Mouse (Mus musculus): Measurements from ENCODE around the gene Cep135. TPM values are rescaled to one million over a fixed set of nuclear protein-coding genes. Genes with fewer than 3 reads are reported as not detected.

The Cep135 gene
- polyA plus RNA-seq, 1 experiment, result 10.8 TPM

GRCm38 (mm10) chr5:76627770-76628169, 39.3 kb downstream of the Cep135 start:
- Histone ChIP-seq H3K27me3 (ENCODE audit: control insufficient read depth, insufficient read depth, low read length, poor library complexity, severe bottlenecking) (no peaks in the 10 kb centered on the region), H3K9me3 (replicated peaks; ENCODE audit: control insufficient read depth, insufficient read depth, low read length, poor library complexity, severe bottlenecking) (no peaks in the 10 kb centered on the region), H3K9ac (ENCODE audit: low read depth, poor library complexity, severe bottlenecking) (no peak overlapping the region), H3K4me3 (ENCODE audit: low read depth, low read length) (no peak overlapping the region), H3K36me3 (ENCODE audit: control insufficient read depth, insufficient read depth, low read length, poor library complexity, severe bottlenecking) (no peaks in the 10 kb centered on the region), H3K27ac (ENCODE audit: insufficient read depth, low read length) (no peak overlapping the region), H3K4me1 (ENCODE audit: control insufficient read depth, insufficient read depth, low read length) (no peaks in the 10 kb centered on the region)
- TF ChIP-seq POLR2A (IDR thresholded peaks at IDR 0.05; ENCODE audit: insufficient read depth, low read length) (no peak), EP300 (IDR thresholded peaks at IDR 0.05; ENCODE audit: insufficient read depth, low read depth, low read length) (no peak), CTCF (IDR thresholded peaks at IDR 0.05; ENCODE audit: low read depth, low read length) (no peak)

DNA sequence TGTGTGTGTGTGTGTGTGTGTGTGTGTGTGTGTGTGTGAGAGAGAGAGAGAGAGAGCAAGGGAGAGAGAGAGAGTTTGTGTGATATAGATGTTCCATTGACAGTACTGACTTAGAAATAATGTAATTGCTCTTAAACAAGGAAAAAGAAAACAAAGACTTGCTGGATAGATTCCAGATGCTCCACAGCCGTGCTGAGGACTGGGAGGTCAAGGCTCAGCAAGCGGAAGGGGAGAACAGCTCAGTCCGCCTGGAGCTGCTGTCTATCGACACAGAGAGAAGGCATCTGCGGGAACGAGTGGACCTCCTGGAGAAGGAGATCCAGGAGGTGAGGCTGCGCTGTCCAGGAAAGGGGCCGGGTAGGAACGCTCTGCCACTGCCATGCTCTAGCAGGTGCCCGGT, 45.5 kb downstream of the Cep135 start:
- TF ChIP-seq EP300 (IDR thresholded peaks at IDR 0.05; ENCODE audit: insufficient read depth, low read depth, low read length) (no peak), CTCF (IDR thresholded peaks at IDR 0.05; ENCODE audit: low read depth, low read length) (no peak), POLR2A (IDR thresholded peaks at IDR 0.05; ENCODE audit: insufficient read depth, low read length) (no peak)
- H3K36me3 ChIP-seq (ENCODE audit: control insufficient read depth, insufficient read depth, low read length, poor library complexity, severe bottlenecking), result no peaks in the 10 kb centered on the region
- no peak overlapping the region for H3K4me3 ChIP-seq (ENCODE audit: low read depth, low read length)
- no peaks in the 10 kb centered on the region for H3K4me1 ChIP-seq (ENCODE audit: control insufficient read depth, insufficient read depth, low read length)
- H3K9me3 ChIP-seq (replicated peaks; ENCODE audit: control insufficient read depth, insufficient read depth, low read length, poor library complexity, severe bottlenecking), result no peaks in the 10 kb centered on the region
- H3K27me3 ChIP-seq (ENCODE audit: control insufficient read depth, insufficient read depth, low read length, poor library complexity, severe bottlenecking), result no peaks in the 10 kb centered on the region
- H3K9ac ChIP-seq (ENCODE audit: low read depth, poor library complexity, severe bottlenecking), result no peak overlapping the region
- no peak overlapping the region for H3K27ac ChIP-seq (ENCODE audit: insufficient read depth, low read length)

DNA sequence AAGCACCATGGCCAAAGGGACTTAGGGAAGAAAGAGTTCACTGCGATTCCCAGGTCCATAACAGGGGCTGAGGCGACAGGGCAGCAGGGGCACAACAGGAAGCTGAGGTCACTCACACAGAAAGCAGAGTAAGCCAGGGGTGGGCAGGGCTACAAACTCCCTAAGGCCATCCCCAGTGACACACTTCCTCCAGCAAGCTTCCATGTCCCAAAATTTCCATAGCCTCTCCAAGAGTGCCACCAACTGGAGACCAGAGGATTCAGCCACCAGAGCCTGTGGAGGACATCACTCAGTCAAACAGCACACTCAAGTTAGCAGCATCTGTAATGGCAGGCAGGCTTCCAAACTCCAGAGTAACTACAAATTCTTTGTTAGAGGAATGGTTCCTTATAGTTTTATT, 47.1 kb downstream of the Cep135 start:
- H3K27me3 ChIP-seq (ENCODE audit: control insufficient read depth, insufficient read depth, low read length, poor library complexity, severe bottlenecking), result no peaks in the 10 kb centered on the region
- H3K36me3 ChIP-seq (ENCODE audit: control insufficient read depth, insufficient read depth, low read length, poor library complexity, severe bottlenecking), result no peaks in the 10 kb centered on the region

GRCm38 (mm10) chr5:76642076-76642475, 53.6 kb downstream of the Cep135 start:
- Histone ChIP-seq H3K27ac (ENCODE audit: insufficient read depth, low read length) (no peak overlapping the region), H3K9me3 (replicated peaks; ENCODE audit: control insufficient read depth, insufficient read depth, low read length, poor library complexity, severe bottlenecking) (no peaks in the 10 kb centered on the region), H3K36me3 (ENCODE audit: control insufficient read depth, insufficient read depth, low read length, poor library complexity, severe bottlenecking) (no peaks in the 10 kb centered on the region), H3K27me3 (ENCODE audit: control insufficient read depth, insufficient read depth, low read length, poor library complexity, severe bottlenecking) (no peaks in the 10 kb centered on the region), H3K4me3 (ENCODE audit: low read depth, low read length) (no peak overlapping the region), H3K9ac (ENCODE audit: low read depth, poor library complexity, severe bottlenecking) (no peak overlapping the region), H3K4me1 (ENCODE audit: control insufficient read depth, insufficient read depth, low read length) (no peaks in the 10 kb centered on the region)
- no peak for TF ChIP-seq POLR2A (IDR thresholded peaks at IDR 0.05; ENCODE audit: insufficient read depth, low read length)
- TF ChIP-seq CTCF (IDR thresholded peaks at IDR 0.05; ENCODE audit: low read depth, low read length), result no peak
- TF ChIP-seq EP300 (IDR thresholded peaks at IDR 0.05; ENCODE audit: insufficient read depth, low read depth, low read length), result no peak

More for the DNA sequence above, 47.1 kb downstream of the Cep135 start:
- no peaks in the 10 kb centered on the region for H3K9me3 ChIP-seq (replicated peaks; ENCODE audit: control insufficient read depth, insufficient read depth, low read length, poor library complexity, severe bottlenecking)
- no peaks in the 10 kb centered on the region for H3K4me1 ChIP-seq (ENCODE audit: control insufficient read depth, insufficient read depth, low read length)
- H3K27ac ChIP-seq (ENCODE audit: insufficient read depth, low read length), result no peak overlapping the region
- no peak overlapping the region for H3K4me3 ChIP-seq (ENCODE audit: low read depth, low read length)
- no peak for TF ChIP-seq CTCF (IDR thresholded peaks at IDR 0.05; ENCODE audit: low read depth, low read length)
- no peak for TF ChIP-seq EP300 (IDR thresholded peaks at IDR 0.05; ENCODE audit: insufficient read depth, low read depth, low read length)
- no peak for TF ChIP-seq POLR2A (IDR thresholded peaks at IDR 0.05; ENCODE audit: insufficient read depth, low read length)
- H3K9ac ChIP-seq (ENCODE audit: low read depth, poor library complexity, severe bottlenecking), result no peak overlapping the region

DNA sequence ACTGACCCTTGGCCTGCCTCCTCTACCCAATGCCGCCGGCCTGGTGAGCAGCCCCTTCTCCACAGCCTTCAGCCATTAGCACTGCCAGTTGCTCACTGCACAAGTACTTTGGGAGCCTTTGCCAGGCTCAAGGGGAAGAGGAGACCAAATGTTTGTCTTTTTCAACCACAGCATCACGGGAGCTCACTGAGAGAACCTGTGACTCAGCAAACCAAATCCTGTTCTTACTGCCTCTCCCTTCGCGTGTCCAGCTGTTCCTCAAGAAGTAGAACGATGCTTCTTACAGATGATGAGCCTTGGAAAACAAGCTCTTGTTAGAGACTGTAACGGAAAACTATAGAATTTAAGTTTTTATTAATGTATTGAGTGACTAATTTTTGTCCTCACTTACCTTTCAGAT, 55.7 kb downstream of the Cep135 start:
- Histone ChIP-seq H3K36me3 (ENCODE audit: control insufficient read depth, insufficient read depth, low read length, poor library complexity, severe bottlenecking) (no peaks in the 10 kb centered on the region), H3K27me3 (ENCODE audit: control insufficient read depth, insufficient read depth, low read length, poor library complexity, severe bottlenecking) (no peaks in the 10 kb centered on the region), H3K9me3 (replicated peaks; ENCODE audit: control insufficient read depth, insufficient read depth, low read length, poor library complexity, severe bottlenecking) (no peaks in the 10 kb centered on the region), H3K4me1 (ENCODE audit: control insufficient read depth, insufficient read depth, low read length) (no peaks in the 10 kb centered on the region), H3K4me3 (ENCODE audit: low read depth, low read length) (no peak overlapping the region), H3K9ac (ENCODE audit: low read depth, poor library complexity, severe bottlenecking) (no peak overlapping the region), H3K27ac (ENCODE audit: insufficient read depth, low read length) (no peak overlapping the region)
- no peak for TF ChIP-seq CTCF (IDR thresholded peaks at IDR 0.05; ENCODE audit: low read depth, low read length)
- TF ChIP-seq POLR2A (IDR thresholded peaks at IDR 0.05; ENCODE audit: insufficient read depth, low read length), result no peak
- TF ChIP-seq EP300 (IDR thresholded peaks at IDR 0.05; ENCODE audit: insufficient read depth, low read depth, low read length), result no peak

DNA sequence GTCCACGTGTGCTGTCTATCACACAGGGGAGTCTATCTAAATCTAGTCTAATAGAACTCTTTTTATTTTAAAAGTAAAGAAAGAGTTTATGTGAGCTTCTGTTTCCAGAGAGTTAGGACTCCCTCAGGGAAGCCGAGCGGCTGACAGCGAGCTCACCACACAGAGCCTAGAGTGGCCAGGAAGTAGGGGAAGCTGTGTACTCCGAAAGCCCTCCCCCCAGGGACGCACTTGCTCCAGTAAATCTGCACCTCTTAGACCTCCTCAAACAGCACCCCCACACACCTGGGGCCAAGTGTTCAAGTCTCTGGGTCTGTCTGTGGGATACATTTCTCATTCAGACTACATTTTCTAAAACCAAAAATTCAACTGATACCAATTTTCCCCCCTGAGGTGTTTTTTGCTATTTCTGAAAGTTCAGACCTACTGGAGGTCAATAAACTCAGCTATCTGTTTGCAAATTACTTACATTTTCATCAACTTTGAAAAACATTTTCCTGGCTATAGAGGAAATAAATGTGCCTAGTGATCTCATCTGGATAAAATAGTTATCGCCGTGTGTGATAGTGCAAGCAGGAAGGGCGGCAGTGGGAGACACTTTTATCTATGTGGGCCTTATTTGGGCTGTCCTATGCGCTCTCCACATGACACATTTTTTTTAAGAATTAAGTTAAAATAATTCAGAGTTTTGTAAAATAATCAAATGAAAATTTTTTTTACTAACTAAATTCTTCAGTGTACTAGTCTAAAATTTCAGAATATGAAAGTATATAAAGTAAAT, 56.8 kb downstream of the Cep135 start:
- Histone ChIP-seq H3K4me1 (ENCODE audit: control insufficient read depth, insufficient read depth, low read length) (no peaks in the 10 kb centered on the region), H3K9ac (ENCODE audit: low read depth, poor library complexity, severe bottlenecking) (no peak overlapping the region), H3K36me3 (ENCODE audit: control insufficient read depth, insufficient read depth, low read length, poor library complexity, severe bottlenecking) (no peaks in the 10 kb centered on the region), H3K4me3 (ENCODE audit: low read depth, low read length) (no peak overlapping the region), H3K9me3 (replicated peaks; ENCODE audit: control insufficient read depth, insufficient read depth, low read length, poor library complexity, severe bottlenecking) (no peaks in the 10 kb centered on the region), H3K27me3 (ENCODE audit: control insufficient read depth, insufficient read depth, low read length, poor library complexity, severe bottlenecking) (no peaks in the 10 kb centered on the region), H3K27ac (ENCODE audit: insufficient read depth, low read length) (no peak overlapping the region)
- TF ChIP-seq EP300 (IDR thresholded peaks at IDR 0.05; ENCODE audit: insufficient read depth, low read depth, low read length), result no peak
- TF ChIP-seq CTCF (IDR thresholded peaks at IDR 0.05; ENCODE audit: low read depth, low read length), result no peak

Measured in ES-Bruce4 (cell line).